Mouse (Mus musculus) spleen, adult 2 months (tissue): Measurements from ENCODE around the gene Usp36.

Experiments
- CTCF ChIP-seq: fragments of 200-500 bp; IDR thresholded peaks from 2 replicates; pipeline ENCODE4 v1.5.1; 2011; ENCODE audit warnings: mild to moderate bottlenecking, inconsistent platforms; ENCODE audit not compliant: insufficient read depth, insufficient read length, insufficient replicate concordance; ENCODE audit errors: extremely low read depth
- POLR2A ChIP-seq: fragments of 200-500 bp; IDR thresholded peaks from 2 replicates; pipeline ENCODE4 v1.6.1; 2011; ENCODE audit warnings: low read depth, low read length, inconsistent platforms

DNA sequence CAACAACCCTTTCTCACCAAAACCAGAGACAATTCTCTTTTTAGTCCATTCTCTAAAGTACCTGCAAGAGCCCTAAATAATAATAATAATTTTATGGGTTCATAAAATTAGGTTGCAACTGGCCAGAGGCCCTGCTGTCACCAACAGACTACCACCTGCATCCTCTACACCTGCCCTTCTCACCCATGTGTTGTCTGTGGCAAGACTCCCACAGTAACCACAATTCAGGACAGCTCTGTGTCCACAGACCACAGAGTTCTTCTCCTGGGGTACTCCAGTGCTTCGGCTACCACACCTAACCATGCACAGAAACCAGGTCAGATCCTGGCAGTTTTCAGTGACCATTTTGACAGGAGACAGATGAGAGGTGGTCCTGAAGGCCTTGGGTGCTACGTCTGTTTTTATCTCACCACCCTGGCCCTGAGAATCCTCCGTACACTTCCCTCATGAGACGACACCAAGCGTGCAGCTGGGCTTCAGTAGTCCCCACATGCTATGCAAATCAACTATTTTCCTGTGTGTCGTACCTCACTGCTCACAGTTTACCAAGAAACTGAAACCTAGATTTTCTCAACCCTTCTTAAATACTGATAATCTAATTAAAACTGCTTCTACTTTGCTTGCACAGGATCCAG is 46.3 kb downstream of the Usp36 start:
- TF ChIP-seq CTCF (no peak), POLR2A (peak; percentile 4; the same call in 1 of the 2 replicates)
